Mouse (Mus musculus): Measurements from ENCODE around the gene Myg1. TPM values are rescaled to one million over a fixed set of nuclear protein-coding genes. Genes with fewer than 3 reads are reported as not detected.

Gene Myg1
- polyA plus RNA-seq, 1 experiment from 2014 or later, result 87.1 TPM

DNA sequence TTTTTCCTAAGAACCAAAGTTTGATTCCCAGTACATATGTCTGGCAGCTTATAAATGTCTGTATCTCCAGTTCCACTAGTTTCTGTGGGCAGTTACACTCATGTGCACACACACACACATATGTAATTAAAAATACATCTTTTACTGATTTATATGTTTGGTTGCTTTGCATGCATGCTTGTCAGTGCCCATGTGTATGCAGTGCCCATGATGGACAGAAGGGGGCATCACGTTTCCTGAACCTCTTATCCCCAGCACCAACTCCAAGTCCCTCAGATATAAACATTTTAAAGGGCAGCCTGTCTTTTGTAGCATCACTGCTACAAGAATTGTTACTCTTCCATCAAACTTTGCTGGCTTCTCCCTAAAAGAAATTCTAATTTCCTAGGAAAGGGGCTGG lies 10.1 kb downstream of the Myg1 start:
- no peak for DNase-seq (ENCODE audit: low read depth, low spot score)
- in situ Hi-C loops (cut with MboI; ENCODE audit: low pct_unique_long_range_greater_than_20kb), result no loop called here
- TF ChIP-seq CTCF (IDR thresholded peaks at IDR 0.05), result peak; percentile 87
- ATAC-seq, result no peak
- CTCF ChIA-PET, result interaction anchor here (0.9 to 1.0 kb wide), 2 partner anchors 15 to 33 kb away, joined by 3 to 4 read pairs; partner anchors contain the start of gene Pfdn5
- H3K27me3 ChIP-seq, result no peaks in the 10 kb centered on the region
- POLR2A ChIA-PET, result no interaction called here

DNA sequence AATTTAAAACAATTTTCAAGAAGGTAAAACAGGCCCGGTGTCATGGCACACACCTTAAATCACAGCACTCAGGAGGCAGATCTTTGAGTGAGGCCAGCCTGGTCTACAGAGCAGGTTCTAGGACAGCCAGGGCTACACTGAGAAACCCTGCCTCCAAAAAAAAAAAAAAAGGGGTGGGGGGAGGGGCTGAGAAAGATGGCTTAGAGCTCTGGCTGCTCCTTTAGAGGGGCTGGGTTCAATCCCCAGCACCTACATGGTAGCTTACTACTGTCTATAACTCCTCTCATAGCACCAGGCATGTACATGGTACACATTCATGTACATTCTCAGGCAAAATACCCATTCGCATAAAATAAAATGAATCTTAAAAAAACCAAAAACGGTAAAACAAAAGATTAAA lies 13.0 kb downstream of the Myg1 start:
- in situ Hi-C loops (cut with MboI; ENCODE audit: low pct_unique_long_range_greater_than_20kb), result no loop called here
- POLR2A ChIA-PET, result no interaction called here

DNA sequence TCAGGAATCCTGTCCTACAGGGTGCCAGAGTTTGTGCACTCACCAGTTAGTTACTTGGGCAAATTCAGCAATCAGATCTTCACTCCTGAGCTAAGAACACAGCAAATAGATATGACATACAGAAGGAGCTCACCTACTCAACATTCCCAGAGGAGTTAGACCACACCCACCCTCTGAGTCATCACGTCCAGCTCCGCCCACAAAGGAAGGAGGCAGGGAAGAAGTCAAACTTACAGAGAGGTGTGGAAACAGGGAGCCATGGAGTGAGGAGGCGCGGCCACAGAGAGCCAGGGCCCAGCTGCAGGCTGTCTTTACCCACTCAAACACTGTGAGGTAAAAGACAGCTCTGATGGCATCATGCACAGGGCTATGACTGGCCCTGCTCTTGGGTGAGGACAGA lies 14.9 kb downstream of the Myg1 start:
- H3K27me3 ChIP-seq, result no peaks in the 10 kb centered on the region
- no peak for ATAC-seq
- in situ Hi-C loops (cut with MboI; ENCODE audit: low pct_unique_long_range_greater_than_20kb), result no loop called here
- DNase-seq (ENCODE audit: low read depth, low spot score), result no peak
- POLR2A ChIA-PET, result interaction anchor here (0.5 to 1.2 kb wide), 4 partner anchors 10 to 139 kb away, joined by 3 to 7 read pairs (median 4); no protein-coding TSS in a partner anchor
- TF ChIP-seq CTCF (IDR thresholded peaks at IDR 0.05), result no peak
- CTCF ChIA-PET, result interaction anchor here (1.1 to 2.1 kb wide), 3 partner anchors 20 to 35 kb away, joined by 3 to 11 read pairs (median 7); no protein-coding TSS in a partner anchor

More for the DNA sequence above, 13.0 kb downstream of the Myg1 start:
- no peaks in the 10 kb centered on the region for H3K27me3 ChIP-seq
- TF ChIP-seq CTCF (IDR thresholded peaks at IDR 0.05), result no peak
- ATAC-seq, result no peak
- no peak for DNase-seq (ENCODE audit: low read depth, low spot score)
- CTCF ChIA-PET, result no interaction called here

DNA sequence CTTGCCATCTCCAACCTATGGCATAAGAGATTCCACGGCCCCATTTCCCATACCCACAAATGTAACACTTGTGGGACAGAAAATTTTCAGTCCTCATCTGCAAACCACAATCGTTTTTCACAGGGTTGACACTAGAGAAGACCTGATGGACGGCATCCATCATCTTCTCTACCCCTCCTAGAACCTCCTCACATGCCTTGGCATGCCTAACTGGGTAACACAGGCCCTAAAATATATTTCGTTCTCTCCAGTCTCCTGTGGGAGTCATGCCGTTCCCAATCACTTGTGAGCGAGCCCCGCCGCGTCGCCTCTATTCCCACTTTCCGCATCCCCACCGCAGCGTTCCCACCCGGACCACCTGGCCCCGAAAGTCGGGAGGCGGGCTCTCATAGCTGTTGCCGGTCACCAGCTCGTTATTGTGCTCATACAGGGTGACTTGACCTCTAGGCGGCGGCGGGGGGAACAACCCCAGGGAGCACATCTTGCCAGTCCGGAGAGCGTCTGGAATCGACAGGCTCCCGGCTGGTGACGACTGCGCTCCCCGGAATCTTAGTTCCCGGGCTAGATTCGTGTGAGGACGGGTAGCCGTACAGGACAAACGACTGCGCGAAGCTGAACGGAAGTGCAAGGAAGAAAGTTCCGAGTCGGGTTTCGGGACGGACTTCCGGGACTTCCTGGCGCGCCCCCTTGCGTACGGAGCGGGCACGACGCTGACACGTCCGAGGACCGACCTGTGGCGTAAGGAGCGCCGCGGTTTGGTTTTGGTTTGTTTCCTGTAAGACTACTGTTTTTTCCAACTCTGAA lies 18.8 kb downstream of the Myg1 start, which contains the start of gene Aaas:
Gene Aaas, minus strand, starts transcription at position 634 of the 804 bp plus-strand sequence.
- peak; percentile 69 for DNase-seq (ENCODE audit: low read depth, low spot score)
- peak; percentile 79 for ATAC-seq
- TF ChIP-seq CTCF (IDR thresholded peaks at IDR 0.05), result no peak
- ChIA-PET CTCF (interaction anchor here (1.1 to 1.6 kb wide), 4 partner anchors 9 to 32 kb away, joined by 3 to 5 read pairs (median 4); no protein-coding TSS in a partner anchor), POLR2A (interaction anchor here (1.3 kb wide), 1 partner anchor 24 kb away, joined by 3 read pairs; the partner anchor contains the start of gene Pfdn5)
- in situ Hi-C loops (cut with MboI; ENCODE audit: low pct_unique_long_range_greater_than_20kb), result no loop called here
- no peaks in the 10 kb centered on the region for H3K27me3 ChIP-seq

DNA sequence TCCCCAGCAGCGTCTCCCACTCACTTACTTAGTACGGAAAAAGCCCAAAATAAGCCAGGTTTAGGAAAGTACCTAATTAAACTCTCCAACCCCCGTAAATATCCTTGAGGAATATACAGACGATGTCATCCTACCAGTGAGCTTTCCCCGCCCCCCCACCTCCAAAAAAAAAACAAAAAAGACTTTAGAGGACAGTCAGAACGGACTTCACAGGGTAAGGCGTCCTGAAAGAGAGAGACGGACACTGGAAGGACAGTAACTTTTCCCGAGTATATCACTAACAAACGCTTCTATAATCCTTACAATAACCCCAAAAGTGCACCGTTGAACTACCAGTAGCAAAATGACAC lies 19.4 kb downstream of the Myg1 start:
- DNase-seq (ENCODE audit: low read depth, low spot score) (no peak), ATAC-seq (no peak)
- no peak for TF ChIP-seq CTCF (IDR thresholded peaks at IDR 0.05)
- H3K27me3 ChIP-seq, result no peaks in the 10 kb centered on the region
- in situ Hi-C loops (cut with MboI; ENCODE audit: low pct_unique_long_range_greater_than_20kb), result no loop called here
- ChIA-PET POLR2A (no interaction called here), CTCF (interaction anchor here (1.3 to 1.5 kb wide), 2 partner anchors 8 to 13 kb away, joined by 3 read pairs; no protein-coding TSS in a partner anchor)

DNA sequence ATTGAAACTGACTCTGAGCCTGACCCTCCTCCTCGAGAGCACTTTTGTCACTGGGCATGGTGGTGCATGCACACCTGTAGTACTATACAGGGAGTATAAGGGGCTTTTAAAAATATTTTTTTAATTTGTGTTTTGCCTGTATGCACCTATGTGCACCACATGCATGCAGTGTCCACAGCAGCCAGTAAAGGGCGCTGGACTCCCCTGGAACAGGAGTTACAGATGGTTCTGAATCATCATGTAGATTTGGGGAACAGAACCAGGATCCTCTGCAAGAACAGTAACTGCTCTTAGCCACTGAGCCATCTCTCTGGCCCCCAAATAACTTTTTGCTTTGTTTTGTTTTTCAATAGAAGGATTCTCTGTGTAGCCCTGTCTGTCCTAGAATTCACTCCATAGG lies 20.7 kb downstream of the Myg1 start:
- TF ChIP-seq CTCF (IDR thresholded peaks at IDR 0.05), result no peak
- CTCF ChIA-PET, result interaction anchor here (1.5 kb wide), 1 partner anchor 12 kb away, joined by 3 read pairs; no protein-coding TSS in a partner anchor
- in situ Hi-C loops (cut with MboI; ENCODE audit: low pct_unique_long_range_greater_than_20kb), result no loop called here
- DNase-seq (ENCODE audit: low read depth, low spot score) (no peak), ATAC-seq (no peak)
- POLR2A ChIA-PET, result no interaction called here
- no peaks in the 10 kb centered on the region for H3K27me3 ChIP-seq

DNA sequence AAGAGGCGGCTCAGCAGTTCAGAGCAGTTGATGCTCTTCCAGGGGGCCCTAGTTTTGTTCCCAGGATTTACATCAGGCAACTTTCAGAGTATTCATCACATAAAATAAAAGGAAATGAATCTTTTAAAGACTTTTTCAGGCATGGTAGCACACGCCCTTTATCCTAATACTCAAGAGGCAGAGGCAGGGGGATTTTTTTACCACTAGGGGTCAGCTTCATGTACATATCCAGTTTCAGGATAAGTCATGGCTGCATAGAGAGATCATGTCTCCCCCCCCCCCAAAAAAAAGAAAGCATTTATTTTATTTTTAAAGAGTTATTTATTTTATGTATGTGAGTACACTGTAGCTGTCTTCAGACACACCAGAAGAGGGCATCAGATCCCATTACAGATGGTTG lies 22.5 kb downstream of the Myg1 start:
- H3K27me3 ChIP-seq, result no peaks in the 10 kb centered on the region
- ATAC-seq (no peak), DNase-seq (ENCODE audit: low read depth, low spot score) (no peak)
- ChIA-PET POLR2A (no interaction called here), CTCF (interaction anchor here (0.9 kb wide), 1 partner anchor 23 kb away, joined by 3 read pairs; no protein-coding TSS in a partner anchor)
- TF ChIP-seq CTCF (IDR thresholded peaks at IDR 0.05), result no peak
- in situ Hi-C loops (cut with MboI; ENCODE audit: low pct_unique_long_range_greater_than_20kb), result no loop called here

DNA sequence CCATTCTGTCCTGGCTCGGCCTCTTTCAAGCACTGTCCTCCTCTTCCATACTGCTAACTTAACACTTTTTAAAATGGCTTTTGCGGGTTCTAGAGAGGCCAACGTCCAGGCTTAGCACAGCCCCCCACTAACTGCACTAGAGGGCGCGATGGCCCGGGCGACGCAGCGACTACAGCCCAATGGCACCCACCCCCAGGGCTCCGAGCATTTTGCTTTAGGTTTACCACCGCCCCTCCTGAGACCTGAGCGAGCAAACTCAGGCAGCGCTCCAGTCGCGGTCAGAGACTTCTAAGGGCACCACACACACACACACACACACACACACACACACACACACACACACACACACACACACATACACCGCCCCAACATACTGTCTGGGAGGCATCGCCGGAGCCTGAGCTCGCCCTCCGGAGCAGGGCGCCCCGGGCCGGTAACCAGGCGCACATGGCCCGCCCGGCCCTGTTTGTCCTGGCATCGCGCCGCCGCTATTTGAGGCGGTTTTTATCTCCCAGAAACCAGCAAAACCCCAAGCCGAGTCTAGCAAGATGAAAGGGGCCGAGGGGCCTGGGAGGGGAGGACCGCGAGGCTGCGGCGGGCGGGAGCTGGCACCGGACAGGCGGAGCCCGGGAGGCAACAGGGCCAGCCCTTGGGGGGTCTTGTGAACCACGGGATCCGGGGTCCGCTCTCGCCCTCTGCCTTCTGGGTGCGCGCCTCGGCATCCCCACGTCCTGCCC lies 23.8 kb downstream of the Myg1 start:
- in situ Hi-C loops (cut with MboI; ENCODE audit: low pct_unique_long_range_greater_than_20kb), result no loop called here
- no peak for ATAC-seq

DNA sequence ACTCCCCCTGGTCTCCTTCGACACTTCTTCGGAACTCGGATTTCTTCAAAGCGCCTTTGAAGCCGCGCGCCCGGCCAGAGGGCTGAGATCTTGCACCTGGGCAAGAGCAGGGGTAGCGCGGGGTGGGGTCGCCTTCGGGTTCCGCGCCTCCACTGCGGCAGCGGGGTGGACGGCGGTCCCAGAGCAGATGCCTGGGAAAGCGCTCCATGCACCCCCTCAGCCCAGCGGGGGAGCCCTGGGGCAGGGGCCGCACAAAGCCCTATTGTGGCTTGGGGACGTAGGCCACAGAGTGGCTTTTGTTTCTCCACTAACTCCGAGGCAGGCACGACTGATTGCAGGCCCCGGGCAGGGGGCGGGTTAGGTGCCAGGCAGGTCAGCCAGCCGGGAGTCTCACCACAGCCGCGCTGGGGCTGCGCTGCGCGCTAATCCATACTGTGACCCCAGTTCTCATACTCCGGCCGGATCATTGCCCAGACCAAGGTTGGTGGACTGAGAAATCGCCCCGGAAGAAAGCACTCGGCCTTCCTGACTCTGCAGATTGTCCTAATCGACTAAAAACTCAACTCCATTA lies 24.4 kb downstream of the Myg1 start:
- H3K27me3 ChIP-seq, result no peaks in the 10 kb centered on the region
- CTCF ChIA-PET, result no interaction called here
- DNase-seq (ENCODE audit: low read depth, low spot score), result no peak
- ATAC-seq, result no peak
- no peak for TF ChIP-seq CTCF (IDR thresholded peaks at IDR 0.05)
- POLR2A ChIA-PET, result no interaction called here
- in situ Hi-C loops (cut with MboI; ENCODE audit: low pct_unique_long_range_greater_than_20kb), result no loop called here

More for the DNA sequence above, 23.8 kb downstream of the Myg1 start:
- ChIA-PET POLR2A (no interaction called here), CTCF (no interaction called here)
- H3K27me3 ChIP-seq, result no peaks in the 10 kb centered on the region
- no peak for TF ChIP-seq CTCF (IDR thresholded peaks at IDR 0.05)
- no peak for DNase-seq (ENCODE audit: low read depth, low spot score)

DNA sequence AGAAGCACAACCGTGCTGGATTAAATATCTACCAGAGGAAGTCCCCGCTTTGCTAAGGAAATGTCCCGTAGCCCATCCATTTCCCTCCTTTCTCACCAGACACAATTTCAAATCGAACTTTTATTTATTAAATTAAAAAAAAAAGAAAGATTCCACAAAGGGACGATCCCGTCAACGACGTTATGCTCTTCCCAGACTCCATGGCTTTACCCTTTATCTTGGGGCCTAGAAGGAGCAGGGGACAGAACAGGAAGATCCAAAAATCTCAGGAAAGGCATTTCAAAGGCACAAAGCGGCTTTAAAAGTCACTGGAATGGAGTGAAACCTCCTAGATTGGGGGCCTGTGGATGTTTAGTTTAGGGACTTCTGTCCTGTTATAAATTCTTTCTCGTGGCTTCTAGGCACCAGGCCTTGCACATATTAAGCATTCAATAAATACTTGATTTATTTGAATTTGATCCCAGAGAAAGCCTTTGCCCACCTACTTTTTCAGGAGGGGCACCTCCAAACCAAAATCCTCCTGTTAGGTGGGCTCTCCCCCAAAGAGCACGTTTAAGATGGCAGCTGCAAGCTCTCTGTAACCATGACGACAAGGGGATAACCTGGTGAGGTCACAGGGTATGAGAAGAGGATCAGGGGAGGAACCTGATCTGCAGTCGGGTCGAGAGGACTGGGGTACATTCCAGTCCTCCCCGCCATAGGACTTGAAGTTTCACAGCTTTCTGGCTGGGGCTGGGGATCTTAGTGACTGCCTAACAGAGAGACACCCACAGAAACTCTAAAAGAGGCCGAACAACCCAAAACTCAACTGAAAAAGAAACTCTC lies 25.2 kb downstream of the Myg1 start:
- TF ChIP-seq CTCF (IDR thresholded peaks at IDR 0.05), result no peak
- CTCF ChIA-PET, result interaction anchor here (1.0 kb wide), 1 partner anchor 21 kb away, joined by 3 read pairs; no protein-coding TSS in a partner anchor
- no peak for ATAC-seq
- POLR2A ChIA-PET, result no interaction called here
- in situ Hi-C loops (cut with MboI; ENCODE audit: low pct_unique_long_range_greater_than_20kb), result no loop called here
- DNase-seq (ENCODE audit: low read depth, low spot score), result no peak
- no peaks in the 10 kb centered on the region for H3K27me3 ChIP-seq
